8 mouse cellular contexts compared by ENCODE assay signal in genomic region chr2:25211121-25211670, GRCm38 (mm10). TPM values are rescaled to one million over a fixed set of nuclear protein-coding genes. Genes with fewer than 3 reads are reported as not detected.
DNase-seq lines count a peak whose midpoint lies in the region; ATAC-seq and TF ChIP-seq lines count a peak whose summit lies in the region.

Gene Nelfb, minus strand, starts transcription at chr2:25211489.

- peak within 1 kb of the TSS; percentile 95 for H3K4me2 ChIP-seq in forebrain, embryonic 12.5 days
- peak within 1 kb of the TSS; percentile 96 for H3K4me2 ChIP-seq in heart, embryonic 16.5 days (ENCODE audit: low read depth, low read length)
- peak within 1 kb of the TSS; percentile 85 for H3K4me2 ChIP-seq in liver, embryonic 15.5 days
- H3K4me2 ChIP-seq in neural tube, embryonic 11.5 days (ENCODE audit: low read depth): peak within 1 kb of the TSS; percentile 91
- H3K4me2 ChIP-seq in stomach, embryonic 16.5 days (ENCODE audit: low read depth, low read length): peak within 1 kb of the TSS; percentile 89

- ATAC-seq in forebrain, embryonic 12.5 days (ENCODE audit: low FRiP score): peak; percentile 93
- ATAC-seq in heart, embryonic 16.5 days (replicated peaks; ENCODE audit: extremely low read depth, insufficient read depth, low FRiP score): peak; percentile 97
- ATAC-seq in liver, embryonic 15.5 days (ENCODE audit: insufficient read depth): peak; percentile 91
- peak; percentile 93 for ATAC-seq in neural tube, embryonic 11.5 days (ENCODE audit: insufficient read depth, low FRiP score, low TSS enrichment)
- peak; percentile 91 for ATAC-seq in stomach, embryonic 16.5 days (ENCODE audit: insufficient read depth, low FRiP score)

- under 1% methylated on average over 44 of the region's 44 CpGs for WGBS in forebrain, embryonic 12.5 days
- WGBS in heart, embryonic 16.5 days: under 1% methylated on average over 44 of the region's 44 CpGs
- WGBS in liver, embryonic 15.5 days (ENCODE audit: insufficient replicate concordance): 0% methylated on average over 44 of the region's 44 CpGs
- WGBS in neural tube, embryonic 11.5 days: under 1% methylated on average over 44 of the region's 44 CpGs
- under 1% methylated on average over 44 of the region's 44 CpGs for WGBS in stomach, embryonic 16.5 days

- peak within 1 kb of the TSS; percentile 86 for H3K9ac ChIP-seq in forebrain, embryonic 12.5 days
- H3K9ac ChIP-seq in heart, embryonic 16.5 days (ENCODE audit: low read length): peak within 1 kb of the TSS; percentile 94
- H3K9ac ChIP-seq in liver, embryonic 15.5 days: peak within 1 kb of the TSS; percentile 96
- peak within 1 kb of the TSS; percentile 92 for H3K9ac ChIP-seq in neural tube, embryonic 11.5 days (ENCODE audit: low read length)
- peak within 1 kb of the TSS; percentile 97 for H3K9ac ChIP-seq in stomach, embryonic 16.5 days (ENCODE audit: low read length)

- no peak for TF ChIP-seq CTCF in E14TG2a.4 (conservative IDR thresholded peaks at IDR 0.05; ENCODE audit: low read length)

- H3K4me3 ChIP-seq in E14TG2a.4 (replicated peaks; ENCODE audit: low read length): peak within 1 kb of the TSS; percentile 97
- H3K4me3 ChIP-seq in forebrain, embryonic 12.5 days (replicated peaks): peak within 1 kb of the TSS; percentile 86
- H3K4me3 ChIP-seq in heart, embryonic 16.5 days (ENCODE audit: low read length): peak within 1 kb of the TSS; percentile 94
- peak within 1 kb of the TSS; percentile 95 for H3K4me3 ChIP-seq in liver, embryonic 15.5 days (replicated peaks)
- peak within 1 kb of the TSS; percentile 87 for H3K4me3 ChIP-seq in neural tube, embryonic 11.5 days (ENCODE audit: low read depth, low read length)
- peak within 1 kb of the TSS; percentile 92 for H3K4me3 ChIP-seq in stomach, embryonic 16.5 days (replicated peaks; ENCODE audit: low read length)

- H3K9me3 ChIP-seq in E14TG2a.4 (ENCODE audit: low read length): no peaks in the 10 kb centered on the region
- H3K9me3 ChIP-seq in forebrain, embryonic 12.5 days: no peaks in the 10 kb centered on the region
- no peaks in the 10 kb centered on the region for H3K9me3 ChIP-seq in heart, embryonic 16.5 days (replicated peaks; ENCODE audit: control insufficient read depth, low read length)
- no peaks in the 10 kb centered on the region for H3K9me3 ChIP-seq in liver, embryonic 15.5 days (replicated peaks)
- no peaks in the 10 kb centered on the region for H3K9me3 ChIP-seq in neural tube, embryonic 11.5 days (ENCODE audit: control insufficient read depth, low read length)
- H3K9me3 ChIP-seq in stomach, embryonic 16.5 days (replicated peaks; ENCODE audit: control insufficient read depth, low read length): no peaks in the 10 kb centered on the region

- H3K4me1 ChIP-seq in E14TG2a.4 (replicated peaks; ENCODE audit: low read depth, low read length): peaks cover 52% of the 10 kb centered on the region
- H3K4me1 ChIP-seq in forebrain, embryonic 12.5 days: peaks cover 25% of the 10 kb centered on the region
- peaks cover 10% of the 10 kb centered on the region for H3K4me1 ChIP-seq in heart, embryonic 16.5 days (ENCODE audit: control insufficient read depth, insufficient read depth, low read length)
- peaks cover 27% of the 10 kb centered on the region for H3K4me1 ChIP-seq in liver, embryonic 15.5 days (replicated peaks)
- peaks cover 10% of the 10 kb centered on the region for H3K4me1 ChIP-seq in neural tube, embryonic 11.5 days (ENCODE audit: control insufficient read depth, insufficient read depth, low read length)
- peaks cover 17% of the 10 kb centered on the region for H3K4me1 ChIP-seq in stomach, embryonic 16.5 days (ENCODE audit: control insufficient read depth, insufficient read depth, low read length)

- peak within 1 kb of the TSS; percentile 90 for H3K27ac ChIP-seq in forebrain, embryonic 12.5 days
- peak within 1 kb of the TSS; percentile 91 for H3K27ac ChIP-seq in heart, embryonic 16.5 days (ENCODE audit: low read length)
- peak within 1 kb of the TSS; percentile 87 for H3K27ac ChIP-seq in liver, embryonic 15.5 days (replicated peaks)
- peak within 1 kb of the TSS; percentile 78 for H3K27ac ChIP-seq in neural tube, embryonic 11.5 days (ENCODE audit: low read depth, low read length)
- peak within 1 kb of the TSS; percentile 81 for H3K27ac ChIP-seq in stomach, embryonic 16.5 days (ENCODE audit: low read length)

- peaks cover 43% of the 10 kb centered on the region for H3K36me3 ChIP-seq in E14TG2a.4 (ENCODE audit: insufficient read depth, low read length)
- peaks cover 28% of the 10 kb centered on the region for H3K36me3 ChIP-seq in forebrain, embryonic 12.5 days (replicated peaks)
- H3K36me3 ChIP-seq in heart, embryonic 16.5 days (ENCODE audit: control insufficient read depth, insufficient read depth): peaks cover 2% of the 10 kb centered on the region
- peaks cover 35% of the 10 kb centered on the region for H3K36me3 ChIP-seq in liver, embryonic 15.5 days (replicated peaks)
- H3K36me3 ChIP-seq in neural tube, embryonic 11.5 days (ENCODE audit: control insufficient read depth, insufficient read depth, low read length): no peaks in the 10 kb centered on the region
- 0 out of 2 replicates have a peak, but pooled peaks cover 4% of the 10 kb centered on the region for H3K36me3 ChIP-seq in stomach, embryonic 16.5 days (ENCODE audit: control insufficient read depth, insufficient read depth, low read length)

- DNase-seq in c-Kit-positive CD71-positive TER-119-positive erythroid progenitor cells, embryonic 14.5 days (ENCODE audit: low spot score): peak; percentile 82
- peak; percentile 93 to 95 for DNase-seq in kidney, postnatal 36 days
- peak; percentile 91 for DNase-seq in neural tube, embryonic 11.5 days (ENCODE audit: low spot score)

- H3K27me3 ChIP-seq in E14TG2a.4 (ENCODE audit: insufficient read depth, low read length): peaks cover 8% of the 10 kb centered on the region; the same call in 1 of the 2 replicates
- H3K27me3 ChIP-seq in forebrain, embryonic 12.5 days: peaks cover 12% of the 10 kb centered on the region; the same call in 1 of the 2 replicates
- no peaks in the 10 kb centered on the region for H3K27me3 ChIP-seq in heart, embryonic 16.5 days (ENCODE audit: control insufficient read depth, insufficient read depth, low read length)
- peaks cover 4% of the 10 kb centered on the region; the same call in 1 of the 2 replicates for H3K27me3 ChIP-seq in liver, embryonic 15.5 days
- no peaks in the 10 kb centered on the region for H3K27me3 ChIP-seq in neural tube, embryonic 11.5 days (ENCODE audit: control insufficient read depth, insufficient read depth, low read length)
- no peaks in the 10 kb centered on the region for H3K27me3 ChIP-seq in stomach, embryonic 16.5 days (ENCODE audit: control insufficient read depth, insufficient read depth, low read length)

RNA-seq across cellular contexts. Expression of gene Nelfb, which starts in this region (rescaled TPM):
- 106 and 111 TPM in 2 replicates for polyA plus RNA-seq in forebrain, embryonic 12.5 days (2016; fragmentation: Nextera tagmentation; extraction: Ambion mirVana)
- polyA plus RNA-seq in heart, embryonic 16.5 days (2015; fragmentation: Nextera tagmentation; extraction: Ambion mirVana): 79.1 and 81.9 TPM in 2 replicates
- 35.9 and 40.6 TPM in 2 replicates for polyA plus RNA-seq in liver, embryonic 15.5 days (2015; fragmentation: Nextera tagmentation; extraction: Ambion mirVana)
- polyA plus RNA-seq in neural tube, embryonic 11.5 days (2014; fragmentation: Nextera tagmentation; extraction: Ambion mirVana): 94.8 and 99.8 TPM in 2 replicates
- polyA plus RNA-seq in stomach, embryonic 16.5 days (2015; fragmentation: Nextera tagmentation; extraction: Ambion mirVana): 102 and 109 TPM in 2 replicates

Comparison
In these comparisons a context has a peak if more than half of its experiments do, and no peak if none do; other contexts are left out.
1. Peak in every context shown above with its lines: DNase-seq, ATAC-seq, H3K4me3 ChIP-seq and H3K27ac ChIP-seq.